Mouse (Mus musculus) heart, embryonic 14.5 days (tissue): ENCODE measurements around the gene Chac1. TPM values are rescaled to one million over a fixed set of nuclear protein-coding genes. Genes with fewer than 3 reads are reported as not detected.

Source experiments
- ATAC-seq: fragments of 200-750 bp; cut with Nextera tagmentation; 2 replicates; pipeline ENCODE4 v1.8.0; 2017; ENCODE audit warnings: low read depth, moderate TSS enrichment; ENCODE audit not compliant: insufficient number of reproducible peaks, insufficient read depth, low FRiP score
- H3K27ac ChIP-seq, 2 experiments: fragments of 200-500 bp in 1 of 2; fragments of 300-500 bp in 1 of 2; sonication (generic) in 1 of 2; replicated peaks in 1 of 2; 2 replicates each; pipeline ENCODE4 v1.5.1; 2012 to 2014; ENCODE audit warnings: low read depth in 2 of 2, low read length in 2 of 2, control low read depth in 1 of 2, mild to moderate bottlenecking in 1 of 2, mixed read lengths in 1 of 2; ENCODE audit not compliant: control insufficient read depth in 1 of 2, insufficient read depth in 1 of 2
- H3K27me3 ChIP-seq: fragments of 300-500 bp; sonication (generic); 2 replicates; pipeline ENCODE4 v1.6.1; 2014; ENCODE audit warnings: mild to moderate bottlenecking, low read length, control low read depth; ENCODE audit not compliant: control insufficient read depth, insufficient read depth
- H3K36me3 ChIP-seq: fragments of 300-500 bp; sonication (generic); 2 replicates; pipeline ENCODE4 v1.6.1; 2014; ENCODE audit warnings: mild to moderate bottlenecking, control low read depth, low read length, mixed read lengths; ENCODE audit not compliant: control insufficient read depth, insufficient read depth
- H3K4me1 ChIP-seq, 2 experiments: fragments of 200-500 bp in 1 of 2; fragments of 300-500 bp in 1 of 2; sonication (generic) in 1 of 2; 2 replicates each; pipeline ENCODE4 v1.6.1; 2012 to 2014; ENCODE audit warnings: low read length in 2 of 2, control low read depth in 1 of 2, mixed read lengths in 1 of 2; ENCODE audit not compliant: control insufficient read depth in 2 of 2, insufficient read depth in 2 of 2
- H3K4me2 ChIP-seq: fragments of 300-500 bp; sonication (generic); 2 replicates; pipeline ENCODE4 v1.6.1; 2014; ENCODE audit warnings: mild to moderate bottlenecking, low read length
- H3K4me3 ChIP-seq, 2 experiments: fragments of 200-500 bp in 1 of 2; fragments of 300-500 bp in 1 of 2; sonication (generic) in 1 of 2; 2 replicates each; pipeline ENCODE4 v1.5.1; 2012 to 2014; ENCODE audit warnings: low read length in 2 of 2, mild to moderate bottlenecking in 2 of 2, control low read depth in 1 of 2, low read depth in 1 of 2, moderate library complexity in 1 of 2; ENCODE audit not compliant: control insufficient read depth in 1 of 2, insufficient read depth in 1 of 2
- H3K9ac ChIP-seq: fragments of 300-500 bp; sonication (generic); 2 replicates; pipeline ENCODE4 v1.6.1; 2014; ENCODE audit warnings: mild to moderate bottlenecking, low read length
- H3K9me3 ChIP-seq: fragments of 300-500 bp; sonication (generic); 2 replicates; pipeline ENCODE4 v1.6.1; 2016; ENCODE audit warnings: low read length, control low read depth; ENCODE audit not compliant: control insufficient read depth
- WGBS: fragments of 180-500 bp; shearing (Covaris S2); extraction: QIAGEN DNeasy Blood & Tissue Kit; methylation state at CpG from one replicate; pipeline ENCODE4 v1.1.7; 2014; 5-methylcytosine and 5-hydroxymethylcytosine counted together
- polyA plus RNA-seq: library from polyadenylated mRNA; unstranded; fragments of >200 nt; fragmentation: Nextera tagmentation; extraction: Ambion mirVana; gene quantifications from 2 replicates; pipeline ENCODE4 v1.2.1, GENCODE M21; 2014

Chac1 gene
- polyA plus RNA-seq, 1 experiment from 2014 or later, result 0.32 TPM

- H3K36me3 ChIP-seq, result peaks cover 96% of the 10 kb centered on the region
- no peak overlapping the region for H3K4me2 ChIP-seq
- no peak overlapping the region for H3K9ac ChIP-seq
- no peak overlapping the region for H3K4me3 ChIP-seq
- H3K27me3 ChIP-seq, result no peaks in the 10 kb centered on the region
- ATAC-seq, result no peak
- 77% methylated on average over 3 of the region's 3 CpGs for WGBS
- peaks cover 0 to 2% of the 10 kb centered on the region in 2 experiments; a peak in 1 of 4 replicates for H3K4me1 ChIP-seq
- H3K27ac ChIP-seq, result no peak overlapping the region
- H3K9me3 ChIP-seq, result no peaks in the 10 kb centered on the region
Measured at GRCm38 (mm10) chr2:119379455-119379854, 28.4 kb downstream of the Chac1 start.

- Histone ChIP-seq H3K9me3 (no peaks in the 10 kb centered on the region), H3K36me3 (peaks cover 64% of the 10 kb centered on the region), H3K27me3 (no peaks in the 10 kb centered on the region), H3K9ac (no peak overlapping the region), H3K4me3 (no peak overlapping the region), H3K27ac (no peak overlapping the region), H3K4me2 (no peak overlapping the region), H3K4me1 (0 out of 4 replicates have a peak, but pooled peaks cover 0 to 2% of the 10 kb centered on the region in 2 experiments)
- WGBS, result 60% methylated on average over 1 of the region's 1 CpGs
- no peak for ATAC-seq
Measured at GRCm38 (mm10) chr2:119388266-119388665, 37.2 kb downstream of the Chac1 start.

GRCm38 (mm10) chr2:119389992-119390391 is 39.0 kb downstream of the Chac1 start:
- 0 out of 4 replicates have a peak, but pooled peaks cover 0 to 2% of the 10 kb centered on the region in 2 experiments for H3K4me1 ChIP-seq
- H3K27me3 ChIP-seq, result no peaks in the 10 kb centered on the region
- H3K4me3 ChIP-seq, result no peak overlapping the region
- no peak overlapping the region for H3K9ac ChIP-seq
- WGBS, result 91% methylated on average over 4 of the region's 4 CpGs
- no peak overlapping the region for H3K4me2 ChIP-seq
- ATAC-seq, result no peak
- H3K27ac ChIP-seq, result no peak overlapping the region
- no peaks in the 10 kb centered on the region for H3K9me3 ChIP-seq
- peaks cover 67% of the 10 kb centered on the region for H3K36me3 ChIP-seq

GRCm38 (mm10) chr2:119398252-119398651 is 47.2 kb downstream of the Chac1 start:
- Histone ChIP-seq H3K9ac (no peak overlapping the region), H3K4me2 (no peak overlapping the region), H3K27ac (no peak overlapping the region), H3K36me3 (peaks cover 66% of the 10 kb centered on the region), H3K4me3 (no peak overlapping the region), H3K9me3 (no peaks in the 10 kb centered on the region), H3K4me1 (no peaks in the 10 kb centered on the region), H3K27me3 (no peaks in the 10 kb centered on the region)
- no peak for ATAC-seq
- WGBS, result 83% methylated on average over 5 of the region's 5 CpGs

- no peaks in the 10 kb centered on the region for H3K27me3 ChIP-seq
- no peak overlapping the region for H3K4me2 ChIP-seq
- H3K27ac ChIP-seq, result no peak overlapping the region
- no peak for ATAC-seq
- no peaks in the 10 kb centered on the region for H3K9me3 ChIP-seq
- 93% methylated on average over 1 of the region's 1 CpGs for WGBS
- no peak overlapping the region for H3K4me3 ChIP-seq
- H3K4me1 ChIP-seq, result no peaks in the 10 kb centered on the region
- H3K36me3 ChIP-seq, result peaks cover 65% of the 10 kb centered on the region
- no peak overlapping the region for H3K9ac ChIP-seq
Measured at GRCm38 (mm10) chr2:119398665-119399064, 47.6 kb downstream of the Chac1 start.

GRCm38 (mm10) chr2:119399313-119399712 is 48.3 kb downstream of the Chac1 start:
- H3K36me3 ChIP-seq, result peaks cover 65% of the 10 kb centered on the region
- no peaks in the 10 kb centered on the region for H3K27me3 ChIP-seq
- ATAC-seq, result no peak

More at GRCm38 (mm10) chr2:119399313-119399712, 48.3 kb downstream of the Chac1 start:
- no peaks in the 10 kb centered on the region for H3K9me3 ChIP-seq
- no peak overlapping the region for H3K9ac ChIP-seq
- no peak overlapping the region for H3K4me2 ChIP-seq
- H3K27ac ChIP-seq, result no peak overlapping the region
- H3K4me3 ChIP-seq, result no peak overlapping the region
- H3K4me1 ChIP-seq, result no peaks in the 10 kb centered on the region

Other genes starting within 250 kb of the Chac1 start
- 27.3 and 28.9 TPM in 2 replicates for gene Rad51, start 238.4 kb upstream of the Chac1 start, polyA plus RNA-seq
- gene Rmdn3, start 194.2 kb upstream of the Chac1 start, polyA plus RNA-seq, result 19.4 and 23.7 TPM in 2 replicates
- 7.2 and 9.4 TPM in 2 replicates for gene Gchfr, start 183.5 kb upstream of the Chac1 start, polyA plus RNA-seq
- 0.24 and 0.27 TPM in 2 replicates for gene Gm14137, start 176.7 kb upstream of the Chac1 start, polyA plus RNA-seq
- 28.3 and 32.4 TPM in 2 replicates for gene Zfyve19, start 142.6 kb upstream of the Chac1 start, polyA plus RNA-seq
- 10.8 and 12.9 TPM in 2 replicates for gene Dnajc17, start 142.4 kb upstream of the Chac1 start, polyA plus RNA-seq
- gene Ppp1r14d, start 121.3 kb upstream of the Chac1 start, polyA plus RNA-seq, result not detected in 2 replicates
- gene Spint1, start 113.9 kb upstream of the Chac1 start, polyA plus RNA-seq, result 0.20 and 0.38 TPM in 2 replicates
- 0.19 TPM in 1 of 2 replicates, not detected in the other for gene Rhov, start 80.0 kb upstream of the Chac1 start, polyA plus RNA-seq
- 7.8 and 8.7 TPM in 2 replicates for gene Vps18, start 62.5 kb upstream of the Chac1 start, polyA plus RNA-seq
- 6.9 and 8.8 TPM in 2 replicates for gene Dll4, start 25.4 kb upstream of the Chac1 start, polyA plus RNA-seq
- 3.7 and 4.4 TPM in 2 replicates for gene Ino80, start 126.5 kb downstream of the Chac1 start, polyA plus RNA-seq
- 0.04 and 0.14 TPM in 2 replicates for gene Exd1, start 196.4 kb downstream of the Chac1 start, polyA plus RNA-seq
- 46.4 and 48.7 TPM in 2 replicates for gene Chp1, start 196.5 kb downstream of the Chac1 start, polyA plus RNA-seq